Mouse (Mus musculus) common myeloid progenitor, adult 5-6 weeks (primary cell): ENCODE measurements at regions not wholly inside any gene's neighbourhood (a gene's known extent, or its start where the extent isn't known, plus 50 kb on each side); places are given as distances from the start of the nearest gene placed in this dataset.

Experiments used
- ATAC-seq: replicated peaks from 2 replicates; pipeline ENCODE4 v1.8.0; 2016; ENCODE audit warnings: low read depth, mild to moderate bottlenecking, moderate TSS enrichment, inconsistent platforms; ENCODE audit not compliant: poor library complexity, severe bottlenecking

DNA sequence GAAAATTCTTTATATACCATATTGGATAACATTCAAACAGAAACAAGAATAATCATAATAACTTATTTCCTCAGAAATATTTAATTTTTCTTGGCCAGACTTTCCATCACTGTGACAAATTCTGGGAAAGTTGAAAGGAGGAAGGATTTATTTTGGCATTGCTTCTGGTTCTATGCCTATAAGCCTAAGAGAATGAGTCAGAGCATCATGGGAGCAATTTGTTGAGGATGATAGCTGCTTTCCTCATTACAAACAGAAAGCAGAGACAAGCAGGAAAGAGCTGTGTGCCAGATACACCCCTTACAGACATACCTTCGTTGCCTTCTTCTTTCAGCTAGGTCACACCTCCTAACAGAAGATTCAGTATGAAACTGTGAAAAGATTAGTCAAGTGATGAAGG lies 115.3 kb downstream of the Rgs21 start:
- ATAC-seq: no peak

DNA sequence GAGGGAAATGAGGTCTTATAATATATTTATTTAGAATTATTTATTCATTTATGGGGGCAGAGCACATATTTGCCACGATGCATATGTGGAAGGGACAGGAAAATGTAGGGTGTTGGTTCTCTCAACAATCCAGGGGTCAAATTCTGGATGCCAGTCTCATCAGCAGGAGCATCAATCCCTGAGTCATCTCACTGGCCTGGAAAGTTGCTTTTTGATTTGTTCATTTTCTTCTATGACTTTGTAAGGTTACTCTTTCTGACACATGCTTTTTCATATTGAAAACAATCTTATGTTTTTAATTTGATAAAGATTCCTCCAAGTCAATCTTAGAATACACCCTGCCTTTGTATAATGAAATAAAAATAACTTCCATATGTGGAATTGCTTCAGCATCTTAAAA lies 115.7 kb downstream of the Rgs21 start:
- no peak for ATAC-seq

DNA sequence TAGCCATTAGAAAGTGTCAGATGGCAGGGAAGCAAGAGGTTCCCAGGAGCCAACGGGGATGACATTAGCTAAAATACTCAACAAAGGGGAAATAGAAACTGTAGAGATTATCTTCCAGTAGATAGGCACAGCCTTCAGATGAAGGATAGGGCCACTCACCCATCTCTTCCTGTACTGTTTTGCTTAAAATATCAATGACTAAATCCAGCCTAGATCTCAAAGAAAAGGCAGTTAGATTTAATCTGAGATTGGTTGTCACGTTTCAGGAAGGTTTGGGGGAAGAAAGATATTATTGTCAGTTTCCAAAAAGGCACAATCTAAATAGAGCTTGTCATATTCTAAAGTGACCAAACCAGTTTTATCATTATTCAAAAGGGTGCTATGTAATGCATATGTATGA lies 130.8 kb downstream of the Rgs21 start:
- no peak for ATAC-seq

DNA sequence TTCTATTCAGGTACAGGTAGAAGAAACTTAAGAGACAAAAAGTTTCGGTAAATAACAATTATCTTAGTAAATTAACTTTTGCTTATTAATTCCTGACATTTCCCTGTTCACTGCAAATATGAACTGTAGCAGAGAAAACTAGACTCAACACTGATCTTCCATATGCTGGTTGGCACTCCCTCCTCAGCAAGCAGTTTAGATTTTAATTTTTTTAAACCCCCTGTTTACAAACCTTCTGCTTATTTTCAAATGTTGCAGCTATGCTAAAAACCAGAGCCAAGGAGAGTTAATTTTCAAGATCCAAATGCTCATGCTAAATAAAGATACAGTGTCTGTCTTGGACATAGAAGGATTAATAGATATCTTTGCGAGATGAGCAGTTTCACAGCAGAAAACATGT lies 134.7 kb downstream of the Rgs21 start:
- no peak for ATAC-seq

DNA sequence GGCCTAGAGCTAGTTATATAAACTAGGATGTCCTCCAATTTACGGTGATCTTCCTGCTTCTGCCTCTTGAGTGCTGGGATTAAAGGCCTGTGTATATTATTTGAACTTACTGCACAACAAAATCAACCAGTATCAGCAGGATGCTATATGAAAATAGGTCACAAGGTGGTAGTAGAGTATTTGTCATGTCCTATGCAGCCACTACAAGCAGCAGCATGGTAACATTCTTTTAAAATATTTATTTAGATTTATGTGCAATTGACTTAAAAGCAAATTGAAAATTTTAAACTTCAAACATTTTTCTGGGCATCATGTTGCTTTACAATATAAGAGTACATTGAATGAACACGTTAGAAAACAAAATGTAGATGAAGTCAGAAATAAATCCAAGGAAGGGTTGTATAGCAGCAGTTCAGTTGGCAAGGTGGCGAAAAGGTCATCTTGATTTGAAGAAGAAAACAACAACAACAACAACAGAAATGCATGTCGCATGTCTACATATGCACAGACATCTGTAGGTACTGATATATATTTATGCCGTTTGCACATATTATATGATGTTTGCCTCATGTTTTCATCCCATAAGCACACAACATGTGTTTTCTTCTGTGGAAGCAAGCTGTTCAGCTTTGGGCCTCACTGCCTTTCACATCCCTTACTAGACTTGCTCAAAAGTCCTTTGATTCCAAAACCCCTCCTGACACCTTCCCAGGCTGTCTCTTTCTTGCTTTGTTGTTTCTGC lies 135.8 kb downstream of the Rgs21 start:
- ATAC-seq: peak; percentile 98

DNA sequence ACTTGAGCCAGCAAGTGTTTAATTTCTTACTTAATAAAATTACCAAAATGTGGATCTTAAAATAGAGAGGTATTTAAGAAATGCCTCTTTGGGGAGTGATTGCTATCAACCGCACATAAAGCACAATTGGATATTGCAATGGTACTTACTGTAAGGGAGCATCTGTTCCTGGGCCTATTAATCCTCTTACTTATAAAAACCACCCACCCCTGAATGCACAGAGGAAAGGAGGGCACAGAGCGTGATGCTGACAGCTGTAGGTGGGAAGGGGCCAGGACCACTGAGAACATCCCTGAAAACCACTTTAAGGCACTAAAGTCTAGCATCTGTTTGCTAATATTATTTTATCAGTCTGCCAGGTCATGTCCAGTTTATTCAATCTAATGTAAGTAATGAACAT lies 146.1 kb downstream of the Rgs21 start:
- no peak for ATAC-seq

DNA sequence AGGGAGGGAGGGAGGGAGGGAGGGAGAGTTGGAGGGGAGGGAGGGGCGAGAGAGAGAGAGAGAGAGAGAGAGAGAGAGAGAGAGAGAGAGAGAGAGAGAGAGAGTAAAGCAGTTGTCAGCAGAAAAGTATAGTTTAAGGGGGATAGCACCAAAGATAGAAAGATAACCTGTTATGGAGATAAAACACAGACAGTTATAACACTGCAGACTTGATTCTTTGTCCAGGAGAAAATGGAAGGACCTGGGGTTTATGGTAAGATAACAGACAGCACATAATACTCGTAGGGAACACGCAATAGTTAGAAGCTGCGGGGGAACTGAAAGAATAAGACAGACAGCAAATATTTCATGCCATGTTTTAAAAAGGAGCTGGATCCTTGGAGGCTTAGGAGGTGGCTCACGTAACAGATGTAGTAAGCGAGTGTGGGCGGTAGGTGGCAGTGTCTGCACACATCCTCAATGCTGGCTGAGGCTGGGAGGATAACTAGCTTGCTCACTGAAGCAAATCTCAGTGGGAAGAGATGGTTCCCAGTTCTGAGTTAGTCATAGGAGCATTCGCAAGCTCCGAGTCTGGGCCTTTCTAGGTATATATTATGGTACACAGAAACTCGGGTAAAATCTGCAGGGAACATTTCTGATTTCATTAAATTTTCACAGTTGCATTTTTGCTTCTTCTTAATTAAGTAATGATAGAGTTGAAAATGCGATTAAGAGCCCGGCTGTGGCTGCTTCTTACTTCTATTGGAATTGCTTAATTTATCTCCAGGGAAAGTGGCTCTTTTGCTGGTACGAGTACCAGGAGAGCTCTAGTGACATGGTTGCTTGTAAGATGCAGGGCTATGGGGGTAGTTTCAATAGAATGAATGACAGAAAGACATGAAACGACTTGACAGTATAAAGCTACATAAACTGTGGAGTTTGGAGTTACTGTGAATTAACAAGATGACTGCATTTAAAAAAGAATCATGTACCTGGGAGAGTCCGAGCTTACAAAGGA lies 157.6 kb upstream of the Rgs1 start:
- peak; percentile 100 for ATAC-seq

DNA sequence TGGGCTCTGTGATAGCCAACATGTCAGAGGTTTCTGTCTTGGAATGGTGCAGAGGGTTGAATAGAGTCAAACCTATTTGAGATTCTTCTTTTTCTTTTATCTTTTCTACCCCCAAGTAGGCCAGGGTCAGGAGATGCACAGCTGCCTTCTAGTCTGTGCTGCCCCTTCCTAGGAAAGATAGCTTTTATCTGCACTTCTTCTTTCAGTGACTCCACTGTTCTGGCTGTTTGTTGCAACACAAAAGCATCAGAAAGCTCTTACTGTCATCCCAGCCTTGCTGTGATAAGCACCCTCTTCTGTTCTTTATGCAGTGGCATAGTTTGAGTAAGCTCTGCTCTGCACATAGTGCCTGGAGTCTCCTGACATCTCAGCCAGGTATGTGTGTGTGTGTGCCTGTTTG lies 156.7 kb upstream of the Rgs1 start:
- ATAC-seq: 0 out of 2 replicates have a peak, but pooled peaks have one; percentile 23

DNA sequence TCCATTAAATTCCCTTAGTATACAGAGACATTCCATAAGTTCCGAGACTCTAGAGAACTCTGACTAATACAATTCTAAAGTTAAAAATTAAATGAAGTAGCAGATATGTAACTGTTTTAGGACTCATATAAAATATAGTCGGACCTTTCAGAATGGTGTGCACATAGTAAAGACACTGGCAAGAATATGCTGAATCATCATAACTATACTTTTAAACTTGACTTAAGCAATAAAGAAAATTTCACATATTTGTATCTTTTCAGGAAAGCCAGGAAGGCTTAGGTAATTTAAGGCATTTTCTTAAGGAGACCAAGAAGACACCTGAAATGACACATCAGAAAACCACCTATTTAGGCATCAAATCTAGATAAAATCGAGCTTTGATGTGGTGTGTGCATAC lies 156.0 kb upstream of the Rgs1 start:
- no peak for ATAC-seq

DNA sequence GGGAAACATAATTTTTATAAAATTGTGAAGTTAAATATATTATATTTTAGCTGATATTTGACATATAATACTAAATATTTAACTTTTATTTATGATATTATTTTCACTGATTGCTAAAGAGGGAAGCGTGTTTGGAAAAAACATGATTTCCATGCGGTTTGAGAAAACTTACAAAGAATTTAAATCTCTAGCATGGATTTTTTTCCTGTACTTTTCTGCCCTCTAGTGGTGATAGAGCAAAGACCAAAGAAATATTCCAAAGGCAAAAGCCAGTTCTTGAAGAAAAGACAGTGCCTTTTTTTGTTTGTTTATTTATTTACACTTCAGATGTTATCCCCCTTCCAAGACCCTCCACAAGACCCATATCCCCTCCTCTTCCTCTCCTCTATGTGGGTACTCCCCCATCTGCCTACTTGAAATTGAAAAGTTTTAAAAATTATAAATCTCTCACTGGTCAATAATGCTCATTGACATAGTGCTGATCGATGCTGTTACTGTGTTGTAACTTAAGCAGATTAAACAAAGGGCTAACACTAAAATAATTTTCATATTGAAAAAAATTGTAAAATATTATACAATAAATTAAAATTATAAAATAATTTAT lies 131.1 kb upstream of the Rgs1 start:
- peak; percentile 50; the same call in 1 of the 2 replicates for ATAC-seq

DNA sequence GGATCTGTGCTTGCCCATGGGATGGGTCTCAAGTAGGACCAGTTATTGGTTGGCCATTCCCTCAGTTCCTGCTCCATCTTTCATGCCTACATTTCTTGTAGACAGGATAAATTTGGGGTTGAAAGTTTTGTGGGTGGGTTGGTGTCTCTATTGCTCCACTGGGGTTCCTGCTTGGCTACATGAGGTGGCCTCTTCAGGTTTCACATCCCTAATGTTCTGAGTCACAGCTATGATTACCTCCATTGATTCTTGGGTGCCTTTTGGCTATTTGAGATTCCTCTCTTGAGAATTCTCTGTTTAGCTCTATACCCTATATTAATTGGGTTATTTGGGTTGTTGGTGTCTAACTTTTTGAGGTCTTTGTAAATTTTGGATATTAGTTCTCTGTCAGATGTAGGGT lies 125.1 kb upstream of the Rgs1 start:
- ATAC-seq: 0 out of 2 replicates have a peak, but pooled peaks have one; percentile 50

DNA sequence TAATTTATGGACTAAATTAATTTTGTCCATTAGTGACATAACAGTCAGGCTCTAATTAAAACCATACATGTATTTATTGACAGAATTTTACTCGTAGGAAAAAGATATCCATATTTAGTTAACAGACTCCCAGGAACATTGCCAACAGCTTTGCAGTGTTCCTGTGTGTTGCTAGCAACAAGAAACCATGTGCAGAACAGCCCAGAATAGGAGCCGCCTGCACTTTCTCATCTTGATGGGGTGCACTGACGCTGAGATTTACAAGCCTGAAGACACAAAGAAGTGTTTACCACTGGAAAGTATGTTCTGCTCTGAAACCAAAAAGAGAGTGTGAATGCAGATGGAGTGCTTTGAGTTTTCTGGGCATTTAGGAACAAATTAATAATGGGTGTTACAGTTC lies 118.5 kb upstream of the Rgs1 start:
- no peak for ATAC-seq

DNA sequence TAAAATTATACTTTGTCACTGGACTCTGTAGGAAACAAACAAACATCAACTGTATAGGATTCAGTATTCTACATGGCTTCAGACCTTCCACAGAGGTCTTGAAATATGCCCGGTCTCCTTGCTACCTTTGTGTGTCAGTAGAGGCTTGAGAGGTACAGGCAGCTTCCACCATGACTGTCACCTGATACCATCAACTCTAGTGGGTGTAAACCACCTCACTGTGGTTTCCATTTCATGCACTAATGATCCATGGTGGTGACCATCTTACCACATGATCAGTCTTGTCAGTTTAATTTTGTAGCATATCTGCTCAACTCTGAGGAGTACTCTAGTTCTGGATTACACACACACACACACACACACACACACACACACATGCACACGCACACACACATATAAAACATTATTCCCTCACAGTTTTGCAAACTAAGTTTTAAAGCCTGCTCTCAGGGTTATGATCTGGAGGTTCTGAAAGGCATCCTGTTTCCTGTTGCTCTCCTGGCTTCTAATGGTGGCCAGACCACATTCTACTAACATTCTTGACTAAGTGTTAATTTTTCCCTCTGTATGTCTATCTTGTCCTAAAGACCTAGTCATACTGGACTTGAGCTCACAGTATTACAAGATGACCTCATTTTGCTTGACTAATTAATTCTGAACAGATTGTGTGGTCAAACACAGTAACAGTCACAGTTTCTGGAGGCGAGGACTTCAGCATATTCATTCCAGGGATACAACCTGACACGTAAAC lies 106.7 kb upstream of the Rgs1 start:
- peak; percentile 47 for ATAC-seq

DNA sequence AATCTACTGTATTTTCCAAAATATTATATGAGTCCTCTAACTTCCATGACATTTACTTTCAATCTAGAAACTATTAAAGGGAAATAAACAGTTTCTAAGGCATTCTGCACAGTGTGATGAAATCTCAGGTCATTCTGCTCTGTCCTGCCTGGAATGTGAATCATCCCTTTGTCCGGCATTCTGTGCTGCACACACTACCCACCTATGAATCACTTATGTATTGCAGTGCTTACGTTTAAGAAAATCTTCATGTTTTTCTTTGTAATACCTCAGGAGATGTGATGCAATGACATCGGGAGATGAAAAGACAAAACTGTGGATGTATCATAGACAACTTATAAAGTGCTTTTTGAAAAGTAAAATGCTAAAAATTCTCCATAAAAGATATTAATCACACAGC lies 106.0 kb upstream of the Rgs1 start:
- no peak for ATAC-seq

DNA sequence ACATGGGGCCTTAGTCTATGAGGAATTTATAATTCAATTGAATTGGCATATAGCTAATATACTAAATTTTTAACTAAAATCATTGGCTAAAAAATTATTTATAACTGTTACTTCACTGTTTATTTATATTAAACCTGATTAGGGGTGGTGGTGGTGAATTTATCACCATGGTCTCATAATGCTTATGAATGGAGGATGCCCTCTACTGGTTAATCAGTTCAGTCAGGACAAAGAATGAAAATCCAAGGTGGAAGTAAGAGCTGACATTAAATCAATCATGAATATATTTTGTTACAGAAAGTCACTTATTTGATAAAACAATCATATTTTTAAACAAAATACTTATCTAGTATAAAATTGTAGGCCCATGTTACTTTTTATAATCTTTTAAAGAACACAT lies 104.3 kb upstream of the Rgs1 start:
- peak; percentile 82 for ATAC-seq

DNA sequence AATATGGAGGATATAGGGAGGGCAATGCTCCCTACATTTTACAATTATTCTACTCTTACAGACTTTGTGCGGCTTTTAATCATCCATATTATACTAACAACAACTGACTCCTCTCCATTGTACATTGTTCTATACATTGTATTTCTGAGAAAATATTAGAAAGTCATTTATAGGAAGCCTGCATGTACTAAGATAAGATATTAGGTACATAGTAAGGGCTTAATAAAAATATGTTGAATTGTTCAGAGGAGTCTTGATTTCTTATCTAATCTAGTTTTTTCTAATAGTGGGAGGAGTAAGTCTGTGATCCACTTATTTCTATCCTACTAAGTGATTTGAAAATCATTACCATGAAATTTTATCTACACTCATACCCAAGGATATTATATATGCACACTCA lies 94.8 kb upstream of the Rgs1 start:
- no peak for ATAC-seq

DNA sequence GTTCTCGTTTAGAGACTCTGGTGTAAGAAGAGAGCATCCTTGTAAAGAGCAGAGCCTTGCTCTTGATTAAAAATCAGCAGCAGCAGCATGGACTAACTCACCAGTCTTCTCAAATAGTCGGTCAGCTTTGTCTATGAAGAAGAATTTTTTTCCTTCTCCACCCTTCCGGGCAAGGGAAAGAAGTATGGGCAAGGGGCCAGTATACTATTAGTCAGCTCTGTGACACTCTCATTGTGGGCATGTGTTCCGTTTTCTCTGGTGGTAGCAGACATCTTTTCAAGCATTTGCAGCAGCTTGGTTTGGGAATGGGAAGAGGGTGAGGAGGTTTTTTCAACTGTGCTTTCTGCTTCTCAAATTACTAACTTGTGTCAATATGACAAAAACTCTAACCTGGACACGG lies 94.3 kb upstream of the Rgs1 start:
- ATAC-seq: peak; percentile 97

DNA sequence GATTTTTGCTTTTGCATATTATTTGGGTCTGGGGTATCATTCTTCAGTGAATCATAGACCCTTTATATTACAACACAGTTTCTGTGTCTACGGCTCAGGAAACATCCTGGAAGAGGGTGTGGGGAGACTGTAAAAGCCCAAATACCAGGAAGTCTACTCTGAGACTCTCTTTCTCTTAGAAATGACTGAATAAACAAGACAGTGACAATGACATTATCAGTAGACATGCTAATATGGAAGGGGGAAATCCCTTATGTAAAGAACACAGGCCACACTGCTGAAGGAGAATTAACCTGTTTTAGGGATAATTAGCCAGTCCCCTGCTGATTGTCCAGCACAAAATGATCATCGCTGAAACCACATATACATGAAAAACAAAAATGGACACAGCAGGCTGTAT lies 88.5 kb upstream of the Rgs1 start:
- no peak for ATAC-seq

DNA sequence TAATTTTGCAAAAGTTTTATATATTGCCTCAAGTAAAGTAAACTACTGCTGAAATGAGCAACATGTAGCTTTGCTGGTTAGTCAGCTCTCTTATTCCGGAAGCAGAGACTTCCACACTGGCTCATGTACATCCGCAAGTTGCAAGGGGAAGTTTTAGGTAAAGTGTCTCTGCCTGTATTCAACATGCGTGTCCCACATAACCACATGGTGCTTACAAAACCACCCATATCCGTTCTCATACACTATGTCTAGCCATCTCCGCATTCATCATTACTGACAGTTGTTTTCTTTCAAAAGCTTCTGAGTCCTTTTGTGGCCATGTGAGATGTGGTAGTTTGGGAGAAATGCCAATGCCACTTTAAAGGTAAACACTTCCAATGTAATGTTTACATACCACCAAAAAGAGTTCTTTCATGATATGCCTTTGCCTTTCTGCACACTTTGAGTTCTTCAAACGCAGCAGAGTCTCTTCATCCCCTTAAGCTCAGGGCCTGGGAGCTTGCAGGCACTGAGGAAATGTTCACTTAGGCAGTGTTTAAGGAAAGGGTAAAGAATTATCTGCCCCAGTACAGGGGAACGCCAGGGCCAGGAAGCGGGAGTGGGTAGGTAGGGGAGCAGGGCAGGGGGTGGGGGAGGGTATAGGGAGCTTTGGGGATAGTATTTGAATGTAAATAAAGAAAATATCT lies 81.5 kb upstream of the Rgs1 start:
- peak; percentile 100 for ATAC-seq

DNA sequence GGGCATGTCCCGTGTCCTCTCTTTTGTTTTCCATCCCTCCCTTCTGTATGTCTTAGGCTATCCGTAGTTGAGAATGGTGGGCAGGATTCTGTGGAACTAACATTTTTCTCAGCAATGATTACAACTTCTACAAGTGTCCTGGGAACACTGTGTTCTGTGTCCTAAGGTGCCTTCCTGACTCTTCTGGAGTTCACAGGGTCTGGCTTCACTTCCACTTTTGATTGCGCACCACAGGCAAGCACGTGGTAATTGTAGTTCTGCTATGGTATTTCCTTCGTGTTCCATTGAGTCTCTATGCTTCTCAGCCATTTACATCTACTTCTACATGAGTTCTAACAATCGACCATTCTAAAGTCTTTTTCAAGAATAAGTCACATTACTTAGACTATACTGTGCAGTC lies 70.4 kb upstream of the Rgs1 start:
- ATAC-seq: peak; percentile 67
